Mouse (Mus musculus) olfactory bulb, adult 2 months (tissue): ENCODE results near the gene F3.

Source experiments
- CTCF ChIP-seq: fragments of 200-500 bp; IDR thresholded peaks from 2 replicates; pipeline ENCODE4 v1.5.1; 2012; ENCODE audit warnings: low read depth, mild to moderate bottlenecking, low read length, moderate library complexity; ENCODE audit not compliant: insufficient read depth
- POLR2A ChIP-seq: fragments of 200-500 bp; IDR thresholded peaks from 2 replicates; pipeline ENCODE4 v1.6.1; 2012; ENCODE audit warnings: mild to moderate bottlenecking, low read depth, low read length, moderate library complexity; ENCODE audit not compliant: insufficient read depth

GRCm38 (mm10) chr3:121703155-121703879, 20.0 kb upstream of the F3 start:
- TF ChIP-seq CTCF: no peak
- TF ChIP-seq POLR2A: no peak
